Mouse (Mus musculus) hindbrain, embryonic 14.5 days (tissue): ENCODE results near the gene Tcf7l1. TPM values are rescaled to one million over a fixed set of nuclear protein-coding genes. Genes with fewer than 3 reads are reported as not detected.
"Not testable (repeated sequence)": the region's sequence is repeated elsewhere in the genome, so short reads cannot be mapped to it uniquely, and the experiment has no call there.

Experiments
- ATAC-seq: fragments of 200-750 bp; cut with Nextera tagmentation; 2 replicates; pipeline ENCODE4 v1.8.0; 2017; ENCODE audit warnings: moderate number of reproducible peaks, mild to moderate bottlenecking, moderate TSS enrichment, moderate library complexity; ENCODE audit not compliant: low FRiP score
- DNase-seq: peaks from one replicate; pipeline ENCODE4 v3.0.0-alpha.2; 2015; ENCODE audit warnings: low spot score
- H3K27ac ChIP-seq: fragments of 300-500 bp; sonication (generic); 2 replicates; pipeline ENCODE4 v1.5.1; 2014; ENCODE audit warnings: mild to moderate bottlenecking, moderate library complexity
- H3K27me3 ChIP-seq: fragments of 300-500 bp; sonication (generic); 2 replicates; pipeline ENCODE4 v1.6.1; 2014; ENCODE audit warnings: mild to moderate bottlenecking, low read length, mixed read lengths; ENCODE audit not compliant: control insufficient read depth, insufficient read depth
- H3K36me3 ChIP-seq: fragments of 300-500 bp; sonication (generic); replicated peaks from 2 replicates; pipeline ENCODE4 v1.6.1; 2014; ENCODE audit not compliant: control insufficient read depth, insufficient read depth
- H3K4me1 ChIP-seq: fragments of 300-500 bp; sonication (generic); replicated peaks from 2 replicates; pipeline ENCODE4 v1.6.1; 2014; ENCODE audit warnings: antibody characterized with exemption, low read length, mixed read lengths; ENCODE audit not compliant: control insufficient read depth, insufficient read depth
- H3K4me2 ChIP-seq: fragments of 300-500 bp; sonication (generic); replicated peaks from 2 replicates; pipeline ENCODE4 v1.6.1; 2014; ENCODE audit warnings: mild to moderate bottlenecking, moderate library complexity
- H3K4me3 ChIP-seq: fragments of 300-500 bp; sonication (generic); replicated peaks from 2 replicates; pipeline ENCODE4 v1.5.1; 2014; ENCODE audit warnings: mild to moderate bottlenecking, low read length
- H3K9ac ChIP-seq: fragments of 300-500 bp; sonication (generic); 2 replicates; pipeline ENCODE4 v1.6.1; 2014
- H3K9me3 ChIP-seq: fragments of 300-500 bp; sonication (generic); 2 replicates; pipeline ENCODE4 v1.6.1; 2016; ENCODE audit warnings: low read length; ENCODE audit not compliant: control insufficient read depth
- WGBS: fragments of 180-500 bp; shearing (Covaris S2); extraction: QIAGEN DNeasy Blood & Tissue Kit; methylation state at CpG from one replicate; pipeline ENCODE4 v1.1.7; 2014; 5-methylcytosine and 5-hydroxymethylcytosine counted together
- polyA plus RNA-seq: library from polyadenylated mRNA; unstranded; fragments of >200 nt; fragmentation: Nextera tagmentation; extraction: Ambion mirVana; gene quantifications from 2 replicates; pipeline ENCODE4 v1.2.1, GENCODE M21; 2014

Gene Tcf7l1
- polyA plus RNA-seq = 7.2 and 7.3 TPM in 2 replicates

DNA sequence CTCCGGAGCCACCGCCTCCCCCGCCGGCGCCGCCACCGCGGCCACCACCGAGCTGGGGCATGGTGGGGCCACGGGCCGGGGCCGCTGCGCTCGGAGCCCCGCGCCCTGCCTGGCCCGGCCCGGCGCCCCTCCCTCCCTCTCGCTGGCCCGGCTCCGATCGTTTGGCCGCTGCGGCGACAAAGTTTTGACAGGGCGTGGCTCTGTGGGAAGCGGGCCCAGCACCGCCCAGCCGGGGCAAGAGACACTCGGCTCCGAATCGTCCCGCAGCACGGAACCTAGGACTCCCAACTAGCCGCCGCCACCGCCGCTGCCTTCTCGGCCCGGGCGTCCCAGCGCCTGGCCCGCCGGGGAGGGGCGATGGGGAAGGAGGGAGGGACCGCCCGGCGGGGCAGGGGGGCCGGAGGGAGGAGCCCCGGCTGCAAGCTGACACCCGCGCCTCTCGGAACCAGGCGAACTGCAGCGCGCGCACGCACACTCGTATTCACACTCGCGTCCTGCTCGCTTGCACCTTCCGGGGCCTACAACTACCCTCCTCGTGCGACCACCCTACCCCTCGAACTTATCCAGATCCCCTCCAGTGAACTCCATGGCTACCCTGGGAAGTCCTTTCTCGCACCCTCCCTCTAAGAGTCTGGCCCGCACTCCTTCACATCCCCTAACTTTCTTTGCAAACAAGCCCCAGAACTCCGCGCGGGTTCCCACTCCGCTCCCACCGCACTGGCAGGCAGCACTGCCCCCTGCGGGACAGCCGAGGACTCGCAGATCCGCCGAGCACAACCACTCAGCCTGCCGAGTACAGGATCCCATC, at the start of gene Tcf7l1:
Tcf7l1 (minus strand) TSS at position 363 of the 808 bp plus-strand sequence.
- peak; percentile 89 for ATAC-seq
- Histone ChIP-seq H3K9me3 (no peaks in the 10 kb centered on the region), H3K36me3 (no peaks in the 10 kb centered on the region), H3K27me3 (peaks cover 24% of the 10 kb centered on the region), H3K4me3 (peak within 1 kb of the TSS; percentile 63), H3K9ac (peak within 1 kb of the TSS; percentile 56), H3K27ac (peak within 1 kb of the TSS; percentile 62; the same call in 1 of the 2 replicates), H3K4me1 (no peaks in the 10 kb centered on the region; the same call in 1 of the 2 replicates), H3K4me2 (peak within 1 kb of the TSS; percentile 99)
- WGBS = under 1% methylated on average over 65 of the region's 80 CpGs
- peak; percentile 89 for DNase-seq

DNA sequence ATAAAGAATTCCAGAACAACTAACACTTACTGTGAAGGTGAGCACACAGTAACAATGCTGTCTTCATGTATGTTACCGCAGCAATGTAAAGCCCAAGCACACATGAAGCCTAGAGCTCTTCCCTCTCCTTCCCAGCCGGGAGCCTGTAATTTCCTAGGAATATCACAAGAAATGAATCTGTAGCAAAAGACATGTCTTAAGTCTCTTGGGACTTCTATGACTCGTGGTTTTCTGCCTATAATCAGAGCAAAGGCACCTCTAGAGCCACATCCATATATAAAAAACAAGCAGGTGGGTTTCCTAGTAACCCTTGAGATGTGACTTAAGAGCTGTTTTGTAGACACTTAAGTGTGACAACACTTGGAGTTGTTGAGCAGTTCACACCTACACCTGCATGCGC, 48.7 kb upstream of the Tcf7l1 start:
- DNase-seq = no peak
- Histone ChIP-seq H3K4me1 (no peaks in the 10 kb centered on the region), H3K36me3 (peaks cover 26% of the 10 kb centered on the region), H3K9me3 (no peaks in the 10 kb centered on the region), H3K4me3 (no peak overlapping the region), H3K9ac (no peak overlapping the region), H3K4me2 (no peak overlapping the region), H3K27me3 (no peaks in the 10 kb centered on the region), H3K27ac (no peak overlapping the region)
- WGBS = 90% methylated on average over 4 of the region's 4 CpGs
- ATAC-seq = no peak

DNA sequence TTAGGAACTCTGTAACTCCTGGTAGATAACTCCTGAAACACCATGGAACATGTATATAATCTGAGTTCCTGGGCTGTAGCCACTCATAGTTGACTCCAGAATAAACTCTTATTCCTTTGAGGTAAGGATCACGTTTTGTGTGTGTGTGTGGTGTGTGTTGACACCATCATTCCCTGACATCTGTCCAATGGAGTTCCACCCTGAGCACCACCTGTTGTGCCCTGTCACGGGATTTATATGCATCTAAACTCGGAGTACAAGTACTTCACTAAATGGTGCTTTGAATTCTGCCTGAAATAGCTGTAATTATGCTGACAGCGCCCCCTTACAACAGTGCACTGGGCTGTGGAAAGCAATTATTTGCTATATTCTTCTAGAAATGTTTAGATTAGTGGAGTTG, 45.5 kb upstream of the Tcf7l1 start:
- Histone ChIP-seq H3K27ac (no peak overlapping the region), H3K36me3 (no peaks in the 10 kb centered on the region), H3K4me1 (no peaks in the 10 kb centered on the region), H3K9ac (no peak overlapping the region), H3K27me3 (no peaks in the 10 kb centered on the region), H3K4me3 (no peak overlapping the region), H3K4me2 (no peak overlapping the region), H3K9me3 (no peaks in the 10 kb centered on the region)
- ATAC-seq (no peak), DNase-seq (no peak)
- WGBS = 61% methylated on average over 4 of the region's 4 CpGs

DNA sequence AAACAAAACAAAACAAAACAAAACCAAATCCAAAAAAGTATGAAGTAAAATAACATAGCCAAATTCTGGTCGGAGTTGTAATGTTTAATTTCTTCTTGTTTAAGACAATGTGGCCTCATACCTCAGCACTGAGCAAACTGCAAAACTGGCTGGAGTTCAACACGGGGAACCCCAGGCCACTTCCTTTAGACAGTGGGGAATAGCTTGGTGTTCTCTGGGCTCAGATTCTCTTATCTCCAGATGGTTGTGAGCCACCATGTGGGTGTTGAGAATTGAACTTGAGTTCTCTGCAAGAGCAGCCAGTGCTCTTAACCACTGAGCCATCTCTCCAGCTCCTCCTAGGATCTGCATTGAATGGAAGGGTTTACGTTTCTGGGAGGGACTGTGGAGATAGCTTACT, 42.8 kb upstream of the Tcf7l1 start:
- no peak for DNase-seq
- H3K4me3 ChIP-seq = no peak overlapping the region
- no peak overlapping the region for H3K4me2 ChIP-seq
- H3K9me3 ChIP-seq = no peaks in the 10 kb centered on the region
- H3K36me3 ChIP-seq = no peaks in the 10 kb centered on the region
- H3K4me1 ChIP-seq = no peaks in the 10 kb centered on the region
- no peak overlapping the region for H3K9ac ChIP-seq
- ATAC-seq = no peak
- no peak overlapping the region for H3K27ac ChIP-seq
- no peaks in the 10 kb centered on the region for H3K27me3 ChIP-seq
- WGBS = 68% methylated on average over 3 of the region's 3 CpGs

DNA sequence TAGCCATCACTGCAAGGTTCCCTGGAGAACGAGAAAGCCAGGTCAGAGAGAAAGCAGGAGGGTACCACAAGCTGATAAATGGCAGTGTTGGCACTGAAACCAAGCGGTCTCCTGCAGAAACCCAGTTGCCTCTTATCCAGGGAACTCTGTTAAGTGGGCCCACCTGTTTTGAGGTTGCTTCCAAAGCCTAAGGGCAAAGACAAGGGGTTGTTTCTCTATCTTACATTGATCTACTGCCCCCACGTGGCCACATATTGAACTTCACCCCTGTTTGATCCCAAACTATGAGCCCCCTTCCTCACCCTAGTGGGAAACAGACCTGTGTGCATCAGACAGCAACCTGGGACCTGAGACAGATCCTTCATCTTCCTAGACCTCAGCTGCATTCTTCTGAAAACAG, 42.2 kb upstream of the Tcf7l1 start:
- ATAC-seq = 0 out of 2 replicates have a peak, but pooled peaks have one; percentile 50
- peak; percentile 78 for DNase-seq
- Histone ChIP-seq H3K27me3 (no peaks in the 10 kb centered on the region), H3K9me3 (no peaks in the 10 kb centered on the region), H3K4me2 (no peak overlapping the region), H3K27ac (no peak overlapping the region), H3K4me3 (no peak overlapping the region), H3K9ac (no peak overlapping the region), H3K4me1 (no peaks in the 10 kb centered on the region), H3K36me3 (no peaks in the 10 kb centered on the region)
- WGBS = 38% methylated on average over 3 of the region's 3 CpGs

DNA sequence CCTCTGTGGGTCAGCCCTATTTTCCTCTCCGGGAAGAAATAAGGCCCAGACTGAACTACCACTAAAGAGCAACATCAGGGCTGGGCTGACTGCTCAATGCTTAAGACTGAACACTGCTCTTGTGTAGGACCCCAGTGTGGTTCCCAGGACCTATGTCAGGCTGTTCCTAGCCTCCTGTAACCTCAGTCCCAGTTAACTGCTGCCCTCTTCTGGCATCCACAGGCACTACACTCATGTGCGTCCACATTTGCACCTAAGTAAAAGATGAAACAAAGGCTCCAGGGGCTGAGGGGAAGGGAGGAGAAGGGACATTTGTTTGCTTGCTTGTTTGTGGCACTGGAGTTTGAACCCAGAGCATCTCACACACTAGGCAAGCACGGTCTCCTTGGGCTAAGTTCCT, 39.8 kb upstream of the Tcf7l1 start:
- H3K9ac ChIP-seq = no peak overlapping the region
- H3K4me3 ChIP-seq = no peak overlapping the region
- H3K27ac ChIP-seq = no peak overlapping the region
- DNase-seq = no peak
- no peaks in the 10 kb centered on the region for H3K9me3 ChIP-seq
- no peak for ATAC-seq
- H3K27me3 ChIP-seq = no peaks in the 10 kb centered on the region
- 84% methylated on average over 3 of the region's 3 CpGs for WGBS
- H3K36me3 ChIP-seq = no peaks in the 10 kb centered on the region
- H3K4me2 ChIP-seq = no peak overlapping the region
- H3K4me1 ChIP-seq = peaks cover 7% of the 10 kb centered on the region

DNA sequence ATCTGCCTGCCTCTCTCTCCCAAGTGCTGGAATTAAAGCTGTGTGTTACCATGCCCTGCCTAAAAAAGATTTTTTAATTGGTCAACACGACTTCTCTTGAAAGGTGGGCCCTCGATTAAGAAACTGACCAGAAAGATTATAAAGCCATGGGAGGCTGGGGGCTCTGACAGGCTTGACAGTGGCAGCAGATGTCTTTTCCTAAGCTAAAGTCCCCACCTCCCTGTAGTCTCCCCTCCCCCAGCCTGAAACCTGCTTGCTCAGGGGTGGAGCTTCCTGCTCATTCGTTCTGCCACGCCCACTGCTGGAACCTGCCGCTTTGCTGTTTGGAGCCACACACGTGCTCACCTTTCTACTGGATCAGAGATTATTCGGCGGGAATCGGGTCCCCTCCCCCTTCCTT, 39.0 kb upstream of the Tcf7l1 start:
- not testable (repeated sequence) for H3K9ac ChIP-seq, H3K4me3 ChIP-seq, H3K27ac ChIP-seq, DNase-seq, H3K4me1 ChIP-seq, H3K27me3 ChIP-seq, H3K36me3 ChIP-seq, ATAC-seq, H3K9me3 ChIP-seq
- WGBS = 7% methylated on average over 9 of the region's 9 CpGs
- peak overlapping the region; percentile 6; the same call in 1 of the 2 replicates for H3K4me2 ChIP-seq

DNA sequence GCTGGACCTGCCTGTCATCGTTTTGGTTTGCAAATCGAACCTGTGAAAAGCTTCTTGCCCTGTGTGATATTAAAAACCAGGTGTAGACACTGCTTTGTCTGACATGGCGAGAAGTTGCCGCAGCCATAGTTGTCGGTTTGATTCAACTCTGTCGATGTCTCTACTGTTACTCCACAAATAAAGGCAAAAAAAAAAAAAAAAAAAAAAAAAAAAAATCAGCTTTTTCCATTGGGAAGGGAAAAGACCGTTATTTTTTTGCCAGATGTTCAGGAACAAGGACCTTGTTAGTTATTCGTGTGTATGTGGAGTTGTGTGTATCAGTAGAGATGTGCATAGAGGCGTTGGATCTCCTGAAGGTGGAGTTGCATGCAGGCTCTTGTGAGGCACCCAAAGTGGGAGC, 36.7 kb upstream of the Tcf7l1 start:
- no peaks in the 10 kb centered on the region for H3K27me3 ChIP-seq
- H3K4me3 ChIP-seq = no peak overlapping the region
- H3K27ac ChIP-seq = no peak overlapping the region
- 44% methylated on average over 9 of the region's 9 CpGs for WGBS
- H3K36me3 ChIP-seq = no peaks in the 10 kb centered on the region
- H3K4me1 ChIP-seq = peaks cover 7% of the 10 kb centered on the region
- no peak overlapping the region for H3K9ac ChIP-seq
- H3K4me2 ChIP-seq = 0 out of 2 replicates have a peak overlapping the region, but pooled peaks have one; percentile 51
- H3K9me3 ChIP-seq = no peaks in the 10 kb centered on the region
- DNase-seq (no peak), ATAC-seq (no peak)

DNA sequence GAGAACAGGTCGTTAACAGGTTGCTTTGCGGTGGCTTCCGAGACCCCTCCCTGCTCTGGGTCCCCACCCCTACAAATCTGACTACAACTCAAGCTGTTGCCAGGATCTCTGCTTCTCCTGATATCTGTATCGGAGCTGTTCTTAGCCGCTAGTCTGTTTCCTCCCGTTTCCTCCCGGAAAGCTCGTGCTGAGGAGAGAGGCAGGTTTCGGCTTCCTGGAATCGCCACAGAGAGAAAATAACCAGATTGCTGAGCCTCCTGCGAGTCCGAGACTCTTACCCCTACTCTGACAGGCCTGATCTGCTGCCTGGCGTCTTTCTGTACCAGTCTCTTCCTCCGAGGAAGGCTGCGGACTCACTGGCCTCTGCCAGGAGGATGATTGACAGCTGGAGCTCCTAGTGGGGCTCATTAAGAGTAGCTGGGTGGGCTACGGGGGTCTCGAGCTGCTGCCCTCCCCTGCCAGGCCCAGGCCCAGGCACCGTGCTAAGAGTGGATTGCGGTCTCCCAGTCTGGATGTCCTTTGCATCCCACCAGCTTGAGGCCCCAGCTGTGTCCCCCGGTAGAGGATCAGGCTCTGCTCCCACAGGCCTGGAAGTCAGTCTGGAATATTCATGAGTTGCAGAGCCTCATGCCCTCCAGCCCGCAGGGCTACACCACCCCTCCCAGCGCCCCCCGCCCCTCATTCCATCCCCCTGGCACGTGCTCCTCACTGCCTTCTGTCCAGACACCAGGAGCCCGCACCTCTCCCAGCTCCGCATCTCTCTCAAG, 36.1 kb upstream of the Tcf7l1 start:
- DNase-seq = no peak
- peak overlapping the region; percentile 41 for H3K9ac ChIP-seq
- H3K36me3 ChIP-seq = no peaks in the 10 kb centered on the region
- H3K4me1 ChIP-seq = peaks cover 7% of the 10 kb centered on the region
- H3K4me3 ChIP-seq = peak overlapping the region; percentile 18
- 3% methylated on average over 26 of the region's 26 CpGs for WGBS
- H3K27me3 ChIP-seq = no peaks in the 10 kb centered on the region
- H3K27ac ChIP-seq = 0 out of 2 replicates have a peak overlapping the region, but pooled peaks have one; percentile 33
- H3K9me3 ChIP-seq = no peaks in the 10 kb centered on the region
- peak overlapping the region; percentile 51 for H3K4me2 ChIP-seq
- peak; percentile 79 for ATAC-seq
